Mouse (Mus musculus) thymus, adult 2 months (tissue): ENCODE results near the gene Etl4.

Source experiments
- CTCF ChIP-seq: fragments of 200-500 bp; IDR thresholded peaks from 2 replicates; pipeline ENCODE4 v1.5.1; 2012; ENCODE audit warnings: mild to moderate bottlenecking, control low read depth, low read length, moderate library complexity, borderline replicate concordance; ENCODE audit not compliant: control insufficient read depth, poor library complexity, insufficient read depth; ENCODE audit errors: extremely low read depth
- POLR2A ChIP-seq: fragments of 200-500 bp; IDR thresholded peaks from 2 replicates; pipeline ENCODE4 v1.6.1; 2012; ENCODE audit warnings: mild to moderate bottlenecking, low read length, control low read depth, moderate library complexity; ENCODE audit not compliant: control insufficient read depth, poor library complexity, insufficient read depth; ENCODE audit errors: extremely low read depth

DNA sequence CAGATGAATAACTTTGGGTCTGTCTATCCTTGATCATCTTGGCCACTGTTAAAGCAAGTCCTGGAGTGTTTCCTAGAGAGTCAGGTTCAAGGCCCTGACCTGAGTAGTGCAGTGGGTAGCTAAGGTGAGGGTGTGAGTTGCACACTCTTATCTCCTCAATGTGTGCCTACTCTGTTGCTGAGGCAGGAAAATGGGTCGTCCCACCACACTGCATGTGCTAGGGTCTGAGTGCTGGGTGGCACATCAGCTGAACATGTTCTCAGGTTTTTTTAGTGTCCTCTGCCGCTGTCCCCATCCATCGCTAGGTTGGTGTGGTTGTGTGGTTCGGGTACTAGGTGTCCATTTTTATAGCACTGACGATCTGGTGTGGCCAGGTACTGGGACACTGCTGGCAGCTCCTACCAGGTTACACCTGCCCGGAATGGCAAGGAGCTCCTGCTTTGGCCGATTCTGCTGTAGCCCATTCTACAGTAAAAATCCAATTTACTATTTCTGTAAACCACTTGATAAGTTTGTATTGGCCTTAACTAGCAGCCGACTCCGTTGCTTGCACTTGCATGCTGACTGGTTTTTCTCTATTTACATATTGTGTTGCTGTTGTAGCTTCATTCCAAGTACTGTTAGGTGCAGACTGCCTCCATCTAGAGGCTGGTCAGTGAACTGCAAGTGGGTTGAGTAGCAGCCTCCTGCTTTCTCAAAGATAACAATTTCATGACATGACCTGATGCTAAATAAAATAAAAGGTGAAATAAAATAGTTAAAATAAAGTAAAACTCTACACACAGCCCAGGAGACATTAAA, 763.4 kb downstream of the Etl4 start:
- TF ChIP-seq POLR2A (no peak), CTCF (no peak)
